Mouse (Mus musculus) frontal cortex, postnatal 14 days (tissue): ENCODE measurements around the gene Tle1.

Experiments used
- DNase-seq, 2 experiments: peaks; one replicate each; pipeline ENCODE4 v3.0.0; 2022; ENCODE audit warnings: low spot score in 2 of 2

The Tle1 gene

GRCm38 (mm10) chr4:72165765-72166164 is 35.0 kb downstream of the Tle1 start:
- no peak for DNase-seq

GRCm38 (mm10) chr4:72162445-72163218 is 38.1 kb downstream of the Tle1 start:
- no peak for DNase-seq

- no peak for DNase-seq
Measured at GRCm38 (mm10) chr4:72160102-72160511, 40.6 kb downstream of the Tle1 start.

GRCm38 (mm10) chr4:72157931-72158371 is 42.8 kb downstream of the Tle1 start:
- no peak for DNase-seq

- DNase-seq: no peak
Measured at GRCm38 (mm10) chr4:72150460-72151131, 50.1 kb downstream of the Tle1 start.

GRCm38 (mm10) chr4:72146003-72146402 is 54.7 kb downstream of the Tle1 start:
- no peak for DNase-seq

GRCm38 (mm10) chr4:72144541-72144940 is 56.2 kb downstream of the Tle1 start:
- DNase-seq: no peak

GRCm38 (mm10) chr4:72140706-72141105 is 60.0 kb downstream of the Tle1 start:
- no peak for DNase-seq

GRCm38 (mm10) chr4:72139475-72140120 is 61.1 kb downstream of the Tle1 start:
- DNase-seq: peak in 1 of 2 experiments; percentile 22

- no peak for DNase-seq
Measured at GRCm38 (mm10) chr4:72138264-72139080, 62.2 kb downstream of the Tle1 start.

GRCm38 (mm10) chr4:72132646-72133045 is 68.1 kb downstream of the Tle1 start:
- DNase-seq: no peak

GRCm38 (mm10) chr4:72127596-72127995 is 73.1 kb downstream of the Tle1 start:
- DNase-seq: no peak

- no peak for DNase-seq
Measured at GRCm38 (mm10) chr4:72124790-72125189, 75.9 kb downstream of the Tle1 start.

GRCm38 (mm10) chr4:72122837-72123236 is 77.9 kb downstream of the Tle1 start:
- no peak for DNase-seq

GRCm38 (mm10) chr4:72122343-72122742 is 78.4 kb downstream of the Tle1 start:
- DNase-seq: no peak

- no peak for DNase-seq
Measured at GRCm38 (mm10) chr4:72120050-72120449, 80.7 kb downstream of the Tle1 start.

GRCm38 (mm10) chr4:72105702-72106101 is 95.0 kb downstream of the Tle1 start:
- no peak for DNase-seq

GRCm38 (mm10) chr4:72104186-72104585 is 96.5 kb downstream of the Tle1 start:
- no peak for DNase-seq

GRCm38 (mm10) chr4:72087811-72088210 is 112.9 kb downstream of the Tle1 start:
- DNase-seq: no peak

- no peak for DNase-seq
Measured at GRCm38 (mm10) chr4:72069111-72069534, 131.6 kb downstream of the Tle1 start.

GRCm38 (mm10) chr4:72067937-72068336 is 132.8 kb downstream of the Tle1 start:
- no peak for DNase-seq
